Mouse (Mus musculus): ENCODE measurements around the gene Mapk8ip2. TPM values are rescaled to one million over a fixed set of nuclear protein-coding genes. Genes with fewer than 3 reads are reported as not detected.

The Mapk8ip2 gene
- total and polyA plus RNA-seq, 2 experiments from 2014 or later, result 68.8 to 110 TPM

GRCm38 (mm10) chr15:89475293-89475600 is 21.5 kb downstream of the Mapk8ip2 start:
- no peaks in the 10 kb centered on the region for H3K27me3 ChIP-seq (ENCODE audit: insufficient read depth, low read length)
- DNase-seq (ENCODE audit: low spot score) (no peak), ATAC-seq (ENCODE audit: low FRiP score) (no peak)
- H3K27ac ChIP-seq (ENCODE audit: low read depth, low read length), result no peak overlapping the region
- peak overlapping the region; percentile 65 for H3K9ac ChIP-seq (replicated peaks; ENCODE audit: low read length, poor library complexity, severe bottlenecking)
- H3K4me3 ChIP-seq (ENCODE audit: low read depth, low read length), result peak overlapping the region; percentile 47; the same call in 1 of the 2 replicates
- H3K9me3 ChIP-seq (ENCODE audit: low read length), result no peaks in the 10 kb centered on the region
- peak overlapping the region; percentile 69 for H3K4me2 ChIP-seq (ENCODE audit: low read depth, low read length, poor library complexity, severe bottlenecking)
- 0 out of 2 replicates have a peak, but pooled peaks cover 3% of the 10 kb centered on the region for H3K36me3 ChIP-seq (ENCODE audit: insufficient read depth, low read length)
- WGBS, result 96% methylated on average over 7 of the region's 7 CpGs
- TF ChIP-seq CTCF (IDR thresholded peaks at IDR 0.05), result no peak
- H3K4me1 ChIP-seq (ENCODE audit: insufficient read depth, low read length), result peaks cover 14% of the 10 kb centered on the region

GRCm38 (mm10) chr15:89475611-89476474 is 22.1 kb downstream of the Mapk8ip2 start:
- DNase-seq (ENCODE audit: low spot score) (peak; percentile 91), ATAC-seq (ENCODE audit: low FRiP score) (peak; percentile 95)
- Histone ChIP-seq H3K4me2 (ENCODE audit: low read depth, low read length, poor library complexity, severe bottlenecking) (peak overlapping the region; percentile 69), H3K9ac (replicated peaks; ENCODE audit: low read length, poor library complexity, severe bottlenecking) (peak overlapping the region; percentile 65), H3K4me1 (ENCODE audit: insufficient read depth, low read length) (peaks cover 14% of the 10 kb centered on the region), H3K4me3 (ENCODE audit: low read depth, low read length) (peak overlapping the region; percentile 47), H3K27ac (ENCODE audit: low read depth, low read length) (peak overlapping the region; percentile 81), H3K27me3 (ENCODE audit: insufficient read depth, low read length) (no peaks in the 10 kb centered on the region), H3K36me3 (ENCODE audit: insufficient read depth, low read length) (0 out of 2 replicates have a peak, but pooled peaks cover 3% of the 10 kb centered on the region), H3K9me3 (ENCODE audit: low read length) (no peaks in the 10 kb centered on the region)
- WGBS, result 8% methylated on average over 44 of the region's 44 CpGs
- TF ChIP-seq CTCF (IDR thresholded peaks at IDR 0.05), result 0 out of 2 replicates have a peak, but pooled peaks have one; percentile 9

- peaks cover 14% of the 10 kb centered on the region for H3K4me1 ChIP-seq (ENCODE audit: insufficient read depth, low read length)
- no peaks in the 10 kb centered on the region for H3K9me3 ChIP-seq (ENCODE audit: low read length)
- H3K27ac ChIP-seq (ENCODE audit: low read depth, low read length), result peak overlapping the region; percentile 81
- peak overlapping the region; percentile 69 for H3K4me2 ChIP-seq (ENCODE audit: low read depth, low read length, poor library complexity, severe bottlenecking)
- TF ChIP-seq CTCF (IDR thresholded peaks at IDR 0.05), result no peak
- 0 out of 2 replicates have a peak, but pooled peaks cover 3% of the 10 kb centered on the region for H3K36me3 ChIP-seq (ENCODE audit: insufficient read depth, low read length)
- H3K4me3 ChIP-seq (ENCODE audit: low read depth, low read length), result peak overlapping the region; percentile 47
- no peaks in the 10 kb centered on the region for H3K27me3 ChIP-seq (ENCODE audit: insufficient read depth, low read length)
- peak overlapping the region; percentile 65 for H3K9ac ChIP-seq (replicated peaks; ENCODE audit: low read length, poor library complexity, severe bottlenecking)
- WGBS, result 5% methylated on average over 5 of the region's 5 CpGs
- ATAC-seq (ENCODE audit: low FRiP score) (peak; percentile 49; the same call in 1 of the 2 replicates), DNase-seq (ENCODE audit: low spot score) (peak; percentile 62)
These were observed 22.7 kb downstream of the Mapk8ip2 start for GRCm38 (mm10) chr15:89476475-89476815.

GRCm38 (mm10) chr15:89477091-89477491 is 23.4 kb downstream of the Mapk8ip2 start, which contains the start of gene Arsa:
TSS of gene Arsa (minus strand) at chr15:89477425.
- no peak for ATAC-seq (ENCODE audit: low FRiP score)
- no peak for DNase-seq (ENCODE audit: low spot score)
- no peaks in the 10 kb centered on the region for H3K9me3 ChIP-seq (ENCODE audit: low read length)
- peak within 1 kb of the TSS; percentile 69 for H3K4me2 ChIP-seq (ENCODE audit: low read depth, low read length, poor library complexity, severe bottlenecking)
- H3K36me3 ChIP-seq (ENCODE audit: insufficient read depth, low read length), result 0 out of 2 replicates have a peak, but pooled peaks cover 3% of the 10 kb centered on the region
- peak within 1 kb of the TSS; percentile 81 for H3K27ac ChIP-seq (ENCODE audit: low read depth, low read length)
- no peak for TF ChIP-seq CTCF (IDR thresholded peaks at IDR 0.05)
- H3K4me3 ChIP-seq (ENCODE audit: low read depth, low read length), result peak within 1 kb of the TSS; percentile 47
- H3K27me3 ChIP-seq (ENCODE audit: insufficient read depth, low read length), result no peaks in the 10 kb centered on the region
- peaks cover 14% of the 10 kb centered on the region for H3K4me1 ChIP-seq (ENCODE audit: insufficient read depth, low read length)
- peak within 1 kb of the TSS; percentile 65 for H3K9ac ChIP-seq (replicated peaks; ENCODE audit: low read length, poor library complexity, severe bottlenecking)
- 30% methylated on average over 9 of the region's 9 CpGs for WGBS

GRCm38 (mm10) chr15:89477806-89478205 is 24.1 kb downstream of the Mapk8ip2 start:
- no peak for DNase-seq (ENCODE audit: low spot score)
- H3K27ac ChIP-seq (ENCODE audit: low read depth, low read length), result no peak overlapping the region
- TF ChIP-seq CTCF (IDR thresholded peaks at IDR 0.05), result no peak
- H3K9me3 ChIP-seq (ENCODE audit: low read length), result no peaks in the 10 kb centered on the region
- no peak overlapping the region for H3K4me3 ChIP-seq (ENCODE audit: low read depth, low read length)
- ATAC-seq (ENCODE audit: low FRiP score), result no peak
- H3K36me3 ChIP-seq (ENCODE audit: insufficient read depth, low read length), result 0 out of 2 replicates have a peak, but pooled peaks cover 3% of the 10 kb centered on the region
- H3K27me3 ChIP-seq (ENCODE audit: insufficient read depth, low read length), result no peaks in the 10 kb centered on the region
- WGBS, result 42% methylated on average over 8 of the region's 8 CpGs
- no peak overlapping the region for H3K4me2 ChIP-seq (ENCODE audit: low read depth, low read length, poor library complexity, severe bottlenecking)
- H3K4me1 ChIP-seq (ENCODE audit: insufficient read depth, low read length), result peaks cover 14% of the 10 kb centered on the region
- H3K9ac ChIP-seq (replicated peaks; ENCODE audit: low read length, poor library complexity, severe bottlenecking), result no peak overlapping the region

GRCm38 (mm10) chr15:89478622-89479021 is 24.9 kb downstream of the Mapk8ip2 start:
- ATAC-seq (ENCODE audit: low FRiP score) (no peak), DNase-seq (ENCODE audit: low spot score) (no peak)
- 95% methylated on average over 3 of the region's 3 CpGs for WGBS
- no peak overlapping the region for H3K27ac ChIP-seq (ENCODE audit: low read depth, low read length)
- no peaks in the 10 kb centered on the region for H3K36me3 ChIP-seq (ENCODE audit: insufficient read depth, low read length)
- H3K9ac ChIP-seq (replicated peaks; ENCODE audit: low read length, poor library complexity, severe bottlenecking), result no peak overlapping the region
- H3K27me3 ChIP-seq (ENCODE audit: insufficient read depth, low read length), result no peaks in the 10 kb centered on the region
- peaks cover 14% of the 10 kb centered on the region for H3K4me1 ChIP-seq (ENCODE audit: insufficient read depth, low read length)
- H3K4me2 ChIP-seq (ENCODE audit: low read depth, low read length, poor library complexity, severe bottlenecking), result no peak overlapping the region
- no peak for TF ChIP-seq CTCF (IDR thresholded peaks at IDR 0.05)
- H3K9me3 ChIP-seq (ENCODE audit: low read length), result no peaks in the 10 kb centered on the region
- no peak overlapping the region for H3K4me3 ChIP-seq (ENCODE audit: low read depth, low read length)

Data from midbrain, postnatal 0 days (tissue).